Comparison of ENCODE assay signal across 8 mouse cellular contexts in the genomic region with DNA sequence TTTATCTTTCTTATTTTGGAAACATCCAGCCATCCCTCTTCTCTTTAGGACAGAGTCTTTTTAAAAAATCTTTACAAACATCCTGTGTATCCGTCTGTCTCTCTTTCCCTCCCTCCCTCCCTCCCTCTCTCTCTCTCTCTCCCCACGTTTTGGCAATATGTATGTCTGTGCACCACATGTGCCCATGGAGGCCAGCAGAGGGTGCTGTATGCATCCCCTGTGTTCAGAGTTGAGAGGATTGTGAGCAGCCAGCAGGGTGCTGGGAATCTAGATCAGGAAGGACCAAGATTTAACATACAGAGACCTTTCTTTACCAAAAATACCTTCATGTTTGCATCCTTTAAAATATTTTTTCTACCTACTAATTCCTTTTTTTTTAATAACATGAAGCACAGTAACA. TPM values are rescaled to one million over a fixed set of nuclear protein-coding genes. Genes with fewer than 3 reads are reported as not detected.
DNase-seq lines count a peak whose midpoint lies in the region; TF ChIP-seq lines count a peak whose summit lies in the region.

No protein-coding gene starts in this region.

- H3K4me1 ChIP-seq in ES-E14 (ENCODE audit: control insufficient read depth in 2 of 2, insufficient read depth in 2 of 2, low read length in 2 of 2, poor library complexity in 1 of 2): no peaks in the 10 kb centered on the region; a peak in 1 of 4 replicates

- DNase-seq in A20 (ENCODE audit: low read depth, low spot score) (peak; percentile 84), ES-E14 (ENCODE audit: low read depth, low spot score) (peak; percentile 81)
- DNase-seq in cerebellum, adult 9-11 months: peak; percentile 58
- peak; percentile 29 for DNase-seq in gastrocnemius, postnatal 10 days
- DNase-seq in kidney, adult 9 months: peak; percentile 48
- peak; percentile 68 for DNase-seq in lung, postnatal 10 days
- peak; percentile 38 for DNase-seq in retina, postnatal 7 days (ENCODE audit: low read depth, low spot score)
- no peak for DNase-seq in layer of hippocampus, adult 9-10 months (ENCODE audit: low spot score)

- no peak overlapping the region for H3K27ac ChIP-seq in ES-E14 (ENCODE audit: insufficient read depth, low read depth, low read length, poor library complexity, severe bottlenecking)

- H3K9ac ChIP-seq in ES-E14 (ENCODE audit: insufficient read depth, low read depth, low read length, poor library complexity, severe bottlenecking): no peak overlapping the region

- H3K36me3 ChIP-seq in ES-E14 (ENCODE audit: control insufficient read depth, insufficient read depth, low read length, poor library complexity, severe bottlenecking): no peaks in the 10 kb centered on the region

- no peaks in the 10 kb centered on the region for H3K9me3 ChIP-seq in ES-E14 (ENCODE audit: control insufficient read depth, insufficient read depth, low read depth, low read length)

- in situ Hi-C loops in ES-E14 (cut with MboI; ENCODE audit: low sequenced_read_pairs in 2 of 2, unreplicated experiment in 2 of 2): no loop called here

- H3K4me3 ChIP-seq in ES-E14 (ENCODE audit: insufficient read depth in 1 of 2, low read depth in 1 of 2, low read length in 2 of 2, poor library complexity in 1 of 2, severe bottlenecking in 1 of 2): peak overlapping the region in 1 of 2 experiments; percentile 75; a peak in 2 of 4 replicates

TF ChIP-seq in ES-E14, 5 proteins besides CTCF, POLR2A, EP300 and RAD21:
- TF ChIP-seq MAFK (IDR thresholded peaks at IDR 0.05; ENCODE audit: insufficient read depth, low read depth, low read length) (no peak), CHD2 (IDR thresholded peaks at IDR 0.05; ENCODE audit: low read depth, low read length) (no peak), ZC3H11A (IDR thresholded peaks at IDR 0.05; ENCODE audit: borderline replicate concordance, low read depth, low read length) (no peak), ZNF384 (IDR thresholded peaks at IDR 0.05; ENCODE audit: low read depth, low read length) (no peak), HCFC1 (IDR thresholded peaks at IDR 0.05; ENCODE audit: borderline replicate concordance, insufficient read depth, low read length) (no peak)
TF ChIP-seq in ES-E14: peak in this region for 0.

RNA-seq across cellular contexts. Expression of gene Cops3, which starts 7.5 kb away (rescaled TPM):
- 106 and 133 TPM in 2 replicates for total RNA-seq in ES-E14 (2012; rRNA removed)
- total RNA-seq in gastrocnemius, postnatal 10 days (2021): 10 to 100 TPM; 72.7 to 75.2 TPM

RNA-seq across cellular contexts. Expression of gene Nt5m, which starts 7.9 kb away (rescaled TPM):
- total RNA-seq in ES-E14 (2012; rRNA removed): 5.7 and 7.8 TPM in 2 replicates
- 10 to 100 TPM; 15.7 to 19.2 TPM for total RNA-seq in gastrocnemius, postnatal 10 days (2021)

RNA-seq across cellular contexts. Expression of gene Flcn, which starts 37.3 kb away (rescaled TPM):
- 24.6 and 30.7 TPM in 2 replicates for total RNA-seq in ES-E14 (2012; rRNA removed)
- total RNA-seq in gastrocnemius, postnatal 10 days (2021): 10 to 100 TPM; 25.5 to 27.0 TPM

RNA-seq across cellular contexts. Expression of gene Pld6, which starts 59.7 kb away (rescaled TPM):
- 9.0 and 16.5 TPM in 2 replicates for total RNA-seq in ES-E14 (2012; rRNA removed)
- under 1 TPM; 0.21 to 0.47 TPM for total RNA-seq in gastrocnemius, postnatal 10 days (2021)
